Mouse (Mus musculus): ENCODE data around the gene Igf2bp3. TPM values are rescaled to one million over a fixed set of nuclear protein-coding genes. Genes with fewer than 3 reads are reported as not detected.

Gene Igf2bp3
- polyA plus RNA-seq, 1 experiment from 2014 or later: 57.8 TPM

DNA sequence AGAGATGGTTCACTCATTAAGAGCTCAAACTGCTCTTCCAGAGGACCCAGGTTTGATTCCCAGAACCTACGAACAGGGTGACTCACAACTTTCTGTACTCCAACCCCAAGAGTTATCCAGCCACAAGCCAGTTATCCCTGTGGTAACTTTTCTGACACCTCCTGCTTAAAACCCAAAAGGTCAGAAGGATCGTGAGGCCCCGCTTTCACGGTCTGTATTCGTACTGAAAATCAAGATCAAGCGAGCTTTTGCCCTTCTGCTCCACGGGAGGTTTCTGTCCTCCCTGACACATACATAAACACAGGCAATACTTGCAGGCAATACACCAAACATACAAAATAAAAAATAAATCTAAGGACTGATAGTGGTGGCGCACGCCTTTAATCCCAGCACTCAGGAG, 21.6 kb upstream of the Igf2bp3 start:
- no peak overlapping the region for H3K27ac ChIP-seq
- no peak overlapping the region for H3K4me2 ChIP-seq (replicated peaks)
- H3K4me1 ChIP-seq (replicated peaks): no peaks in the 10 kb centered on the region
- H3K27me3 ChIP-seq: no peaks in the 10 kb centered on the region
- 60% methylated on average over 9 of the region's 9 CpGs for WGBS
- H3K9me3 ChIP-seq: peaks cover 3% of the 10 kb centered on the region; the same call in 1 of the 2 replicates
- ATAC-seq: peak; percentile 92; the same call in 1 of the 2 replicates
- H3K4me3 ChIP-seq (replicated peaks): no peak overlapping the region
- no peak overlapping the region for H3K9ac ChIP-seq (replicated peaks)
- peaks cover 5% of the 10 kb centered on the region; the same call in 1 of the 2 replicates for H3K36me3 ChIP-seq

DNA sequence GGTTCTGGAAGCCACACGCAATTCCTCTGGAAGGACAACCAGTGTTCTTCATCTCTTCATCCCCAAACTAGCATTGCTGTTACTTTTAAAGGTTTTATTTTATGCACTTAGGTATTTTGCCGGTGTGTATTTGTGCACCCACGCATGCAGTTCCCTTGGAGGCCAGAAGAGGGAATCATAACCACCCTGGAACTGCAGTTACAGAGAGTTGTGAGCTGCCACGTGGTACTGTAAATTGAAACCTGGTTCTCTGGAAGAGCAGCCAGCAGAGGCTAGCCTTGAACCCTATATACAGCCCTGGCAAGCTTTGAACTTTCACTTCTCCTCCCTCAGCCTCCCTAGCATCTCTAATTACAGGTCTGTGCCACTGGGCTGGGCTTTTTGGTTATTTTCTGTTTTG, 18.6 kb upstream of the Igf2bp3 start:
- ATAC-seq: no peak
- H3K27ac ChIP-seq: no peak overlapping the region
- H3K4me2 ChIP-seq (replicated peaks): no peak overlapping the region
- WGBS: 70% methylated on average over 4 of the region's 4 CpGs
- no peak overlapping the region for H3K4me3 ChIP-seq (replicated peaks)
- H3K27me3 ChIP-seq: no peaks in the 10 kb centered on the region
- H3K9ac ChIP-seq (replicated peaks): no peak overlapping the region
- H3K9me3 ChIP-seq: peaks cover 3% of the 10 kb centered on the region; the same call in 1 of the 2 replicates
- no peaks in the 10 kb centered on the region for H3K36me3 ChIP-seq
- H3K4me1 ChIP-seq (replicated peaks): no peaks in the 10 kb centered on the region

DNA sequence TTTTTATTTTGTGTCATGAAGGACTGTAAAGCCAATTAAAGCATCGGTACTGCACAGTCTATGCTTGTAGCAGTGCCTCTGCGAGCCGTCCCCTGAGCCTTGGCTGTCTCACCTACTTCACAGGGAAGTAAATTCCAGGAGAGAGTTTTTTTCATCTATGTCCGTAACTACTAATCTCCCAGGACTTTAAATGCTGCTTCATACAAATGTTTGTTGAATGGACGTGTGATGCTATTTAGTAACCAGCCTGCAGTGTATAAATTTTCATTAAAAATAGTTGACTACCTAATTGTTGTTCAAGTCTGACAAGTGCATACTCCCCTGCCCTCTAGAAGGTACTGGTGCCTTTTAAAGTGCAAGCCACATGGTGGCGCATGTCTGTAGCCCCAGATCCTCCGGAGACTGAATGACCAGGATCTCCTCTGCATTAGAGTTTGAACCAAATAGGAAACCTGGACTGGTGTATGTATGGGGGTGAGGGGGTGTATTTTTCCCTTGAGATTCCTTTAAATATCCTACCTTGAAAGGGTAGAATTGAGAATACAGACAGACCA, 13.4 kb upstream of the Igf2bp3 start:
- H3K36me3 ChIP-seq: no peaks in the 10 kb centered on the region
- no peaks in the 10 kb centered on the region for H3K9me3 ChIP-seq
- no peaks in the 10 kb centered on the region for H3K4me1 ChIP-seq (replicated peaks)
- H3K27ac ChIP-seq: no peak overlapping the region
- WGBS: 18% methylated on average over 7 of the region's 7 CpGs
- no peak overlapping the region for H3K4me2 ChIP-seq (replicated peaks)
- no peak for ATAC-seq
- no peak overlapping the region for H3K4me3 ChIP-seq (replicated peaks)
- no peak overlapping the region for H3K9ac ChIP-seq (replicated peaks)
- H3K27me3 ChIP-seq: no peaks in the 10 kb centered on the region

DNA sequence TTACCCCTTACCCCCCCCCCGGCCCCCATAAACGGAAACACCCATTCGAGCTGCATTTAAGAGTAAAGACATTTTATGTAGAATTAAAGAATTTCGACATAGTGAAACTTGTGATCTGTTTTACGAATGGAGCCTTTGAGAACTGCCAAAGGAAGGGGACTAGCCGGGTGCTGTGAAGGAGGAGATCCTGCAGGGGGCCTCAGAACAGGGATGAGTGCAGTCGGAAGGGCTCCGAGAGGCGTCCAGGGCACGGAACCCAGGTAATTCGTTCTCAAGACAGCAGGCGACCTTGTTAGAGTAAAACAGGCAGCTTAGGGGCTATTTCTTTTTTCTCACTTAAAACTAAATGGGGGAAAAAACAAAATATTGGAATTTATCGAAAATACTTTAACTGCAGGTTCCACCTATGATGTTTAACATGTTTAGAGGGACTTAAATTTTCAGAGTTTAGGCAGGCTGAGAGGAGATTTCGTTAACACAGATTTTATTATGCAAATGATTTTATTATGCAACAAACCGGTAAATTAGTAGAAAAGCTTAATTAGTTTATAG, 12.5 kb upstream of the Igf2bp3 start:
- Histone ChIP-seq H3K27ac (no peak overlapping the region), H3K9me3 (no peaks in the 10 kb centered on the region), H3K27me3 (no peaks in the 10 kb centered on the region), H3K4me2 (replicated peaks) (no peak overlapping the region), H3K4me1 (replicated peaks) (no peaks in the 10 kb centered on the region), H3K4me3 (replicated peaks) (no peak overlapping the region), H3K9ac (replicated peaks) (no peak overlapping the region), H3K36me3 (no peaks in the 10 kb centered on the region)
- ATAC-seq: 0 out of 2 replicates have a peak, but pooled peaks have one; percentile 53
- 9% methylated on average over 15 of the region's 15 CpGs for WGBS

DNA sequence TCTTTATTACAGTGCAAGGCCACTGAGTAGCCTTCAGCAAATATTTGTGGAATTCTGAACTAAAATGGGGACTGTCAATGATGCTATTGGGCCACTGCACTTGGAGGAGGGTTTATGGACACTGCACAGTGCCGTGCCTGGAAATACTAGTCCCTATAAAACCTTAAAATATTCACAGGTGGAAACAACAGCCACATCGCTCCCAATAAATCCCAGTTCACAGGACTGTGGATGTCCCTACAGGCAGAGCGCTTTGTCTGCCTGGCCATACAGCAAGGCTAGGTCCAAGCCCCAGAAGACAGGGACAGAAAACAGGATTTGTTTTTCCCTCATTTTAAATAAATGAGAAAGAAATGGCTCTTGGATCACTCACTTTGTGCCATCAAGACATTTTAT, 11.0 kb upstream of the Igf2bp3 start:
- Histone ChIP-seq H3K4me1 (replicated peaks) (peaks cover 3% of the 10 kb centered on the region; the same call in 1 of the 2 replicates), H3K9ac (replicated peaks) (no peak overlapping the region), H3K4me3 (replicated peaks) (no peak overlapping the region), H3K9me3 (no peaks in the 10 kb centered on the region), H3K27me3 (no peaks in the 10 kb centered on the region), H3K36me3 (no peaks in the 10 kb centered on the region), H3K4me2 (replicated peaks) (no peak overlapping the region), H3K27ac (no peak overlapping the region)
- no peak for ATAC-seq
- 97% methylated on average over 3 of the region's 3 CpGs for WGBS

DNA sequence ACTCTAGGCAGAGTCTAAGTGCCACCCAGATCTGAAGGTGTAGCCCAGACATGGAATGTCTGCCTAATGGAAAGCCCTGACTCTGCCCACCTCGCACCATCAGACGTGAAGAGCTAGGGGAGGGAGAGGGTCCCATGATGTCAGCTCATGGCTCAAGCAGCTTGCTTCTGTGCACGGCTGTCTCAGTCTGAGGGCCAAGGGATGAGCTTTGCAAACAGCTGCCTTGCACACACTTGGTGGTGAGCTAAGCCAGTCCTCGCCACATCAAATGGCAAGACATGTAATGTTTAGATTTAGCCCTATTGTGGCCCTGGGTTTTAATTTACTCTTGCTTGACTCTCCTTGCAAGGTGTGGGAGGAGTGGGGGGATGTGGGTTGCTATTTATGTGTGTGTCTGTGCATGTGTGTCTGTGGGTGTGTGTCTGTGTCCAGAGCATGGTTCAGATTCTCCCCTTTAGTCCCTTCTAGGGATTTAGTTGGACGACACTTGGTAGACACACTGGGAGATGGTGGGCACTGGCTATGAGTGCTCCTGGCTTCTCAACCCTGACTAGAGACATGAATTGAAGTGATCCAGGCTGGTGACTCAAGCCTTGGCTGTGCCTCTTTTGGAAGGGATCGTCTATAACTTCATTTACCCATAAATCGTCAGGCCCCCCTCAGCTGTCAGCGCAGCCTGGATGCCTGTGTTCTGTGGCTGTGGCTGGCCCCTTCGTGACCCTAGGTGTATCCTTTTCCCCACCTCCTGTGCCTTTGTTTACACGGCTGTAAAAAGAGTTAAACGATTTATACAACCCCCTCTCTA, 10.4 kb upstream of the Igf2bp3 start:
- 74% methylated on average over 11 of the region's 11 CpGs for WGBS
- H3K4me3 ChIP-seq (replicated peaks): no peak overlapping the region
- H3K9ac ChIP-seq (replicated peaks): no peak overlapping the region
- H3K27me3 ChIP-seq: no peaks in the 10 kb centered on the region
- H3K27ac ChIP-seq: no peak overlapping the region
- no peaks in the 10 kb centered on the region for H3K9me3 ChIP-seq
- H3K36me3 ChIP-seq: no peaks in the 10 kb centered on the region
- no peak overlapping the region for H3K4me2 ChIP-seq (replicated peaks)
- ATAC-seq: no peak
- peaks cover 4% of the 10 kb centered on the region; the same call in 1 of the 2 replicates for H3K4me1 ChIP-seq (replicated peaks)

DNA sequence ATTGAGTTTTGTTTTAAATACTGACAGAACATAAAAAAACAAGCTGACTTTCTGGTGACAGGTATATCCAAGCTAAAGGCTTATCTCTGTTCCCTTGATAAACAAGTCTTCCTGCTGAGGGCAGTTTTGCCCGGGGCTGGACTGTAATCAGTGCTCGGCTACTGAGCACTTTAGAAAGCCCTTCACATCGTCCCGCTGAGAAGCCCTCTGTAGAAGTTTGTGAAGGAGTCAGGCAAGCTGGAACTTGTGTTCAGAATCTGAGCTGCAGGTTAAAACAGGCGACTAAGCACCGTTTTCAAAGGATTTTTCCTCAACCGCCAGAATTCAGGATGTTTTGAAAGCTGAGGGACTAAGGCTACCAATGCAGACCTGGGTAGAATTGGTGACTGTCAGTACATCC, 7.1 kb upstream of the Igf2bp3 start:
- H3K36me3 ChIP-seq: no peaks in the 10 kb centered on the region
- no peak overlapping the region for H3K4me2 ChIP-seq (replicated peaks)
- no peak for ATAC-seq
- no peak overlapping the region for H3K4me3 ChIP-seq (replicated peaks)
- H3K27ac ChIP-seq: no peak overlapping the region
- H3K4me1 ChIP-seq (replicated peaks): peaks cover 14% of the 10 kb centered on the region; the same call in 1 of the 2 replicates
- H3K27me3 ChIP-seq: no peaks in the 10 kb centered on the region
- under 1% methylated on average over 7 of the region's 7 CpGs for WGBS
- no peak overlapping the region for H3K9ac ChIP-seq (replicated peaks)
- H3K9me3 ChIP-seq: no peaks in the 10 kb centered on the region

DNA sequence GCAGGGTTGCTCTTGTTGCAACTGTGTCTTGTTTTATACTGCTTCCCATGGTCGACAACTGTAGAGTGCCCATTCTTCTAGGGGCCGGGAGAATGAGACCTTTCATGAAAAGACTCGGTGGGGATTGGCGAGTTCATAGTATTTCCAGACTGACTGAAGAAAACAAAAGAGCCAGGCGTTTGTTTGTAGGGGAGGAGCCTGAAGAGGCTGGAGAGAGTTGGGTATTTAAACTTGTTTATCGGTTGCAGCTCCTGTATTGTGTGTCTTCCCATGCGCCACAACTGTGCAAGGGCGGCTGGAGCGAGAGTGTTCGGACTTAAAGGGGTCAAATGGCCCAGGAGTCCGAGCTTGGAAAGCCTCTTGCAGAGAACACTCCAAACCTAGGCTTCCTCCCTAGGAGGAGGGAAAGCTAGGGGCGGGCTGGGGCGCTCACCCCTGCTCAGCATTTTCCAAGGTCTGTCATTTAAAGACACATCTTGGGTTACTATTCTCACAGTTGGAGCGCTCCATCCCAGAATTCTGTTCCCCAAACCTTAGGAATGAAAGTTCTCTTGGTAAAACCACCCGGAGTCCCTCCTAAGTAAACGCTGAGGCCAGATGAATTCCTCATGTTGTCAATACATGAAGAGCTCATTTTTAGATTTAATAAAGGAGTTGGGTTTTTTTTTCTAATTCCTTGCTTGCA, 5.3 kb upstream of the Igf2bp3 start:
- Histone ChIP-seq H3K4me3 (replicated peaks) (peak overlapping the region; percentile 14; the same call in 1 of the 2 replicates), H3K27ac (peak overlapping the region; percentile 11; the same call in 1 of the 2 replicates), H3K9me3 (no peaks in the 10 kb centered on the region), H3K27me3 (no peaks in the 10 kb centered on the region), H3K9ac (replicated peaks) (0 out of 2 replicates have a peak overlapping the region, but pooled peaks have one; percentile 17), H3K4me2 (replicated peaks) (peak overlapping the region; percentile 46), H3K4me1 (replicated peaks) (peaks cover 17% of the 10 kb centered on the region; the same call in 1 of the 2 replicates), H3K36me3 (no peaks in the 10 kb centered on the region)
- ATAC-seq: no peak
- 3% methylated on average over 16 of the region's 16 CpGs for WGBS

DNA sequence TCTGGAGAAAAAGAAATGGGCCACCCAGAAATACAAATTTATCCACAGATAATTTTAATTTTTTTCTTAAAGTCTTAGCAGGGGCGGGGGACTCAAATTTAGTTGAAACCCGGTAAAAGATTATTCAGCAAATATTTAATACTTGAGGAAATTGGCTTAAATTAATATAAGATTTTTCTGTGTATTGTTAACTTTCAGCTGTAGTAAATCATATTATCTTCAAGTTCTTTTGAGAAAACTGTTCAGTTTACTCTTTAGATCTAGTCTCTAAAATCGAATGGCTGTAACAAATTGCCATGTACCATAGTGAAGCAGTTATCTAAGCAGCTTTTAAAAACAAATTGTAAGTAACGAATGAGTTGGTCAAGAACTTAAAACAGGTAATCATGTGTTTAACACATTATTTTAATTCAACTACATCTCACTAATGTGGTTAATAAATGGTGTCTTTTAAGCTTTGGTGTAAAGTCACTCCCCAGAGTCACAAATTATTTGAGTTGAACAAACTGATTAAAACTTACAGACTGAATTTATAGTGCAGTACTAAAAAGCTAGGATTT, 4.3 kb upstream of the Igf2bp3 start:
- no peak overlapping the region for H3K4me2 ChIP-seq (replicated peaks)
- no peaks in the 10 kb centered on the region for H3K27me3 ChIP-seq
- H3K36me3 ChIP-seq: no peaks in the 10 kb centered on the region
- H3K27ac ChIP-seq: no peak overlapping the region
- ATAC-seq: no peak
- 6% methylated on average over 4 of the region's 4 CpGs for WGBS
- peaks cover 17% of the 10 kb centered on the region; the same call in 1 of the 2 replicates for H3K4me1 ChIP-seq (replicated peaks)
- no peak overlapping the region for H3K4me3 ChIP-seq (replicated peaks)
- H3K9ac ChIP-seq (replicated peaks): no peak overlapping the region
- no peaks in the 10 kb centered on the region for H3K9me3 ChIP-seq

DNA sequence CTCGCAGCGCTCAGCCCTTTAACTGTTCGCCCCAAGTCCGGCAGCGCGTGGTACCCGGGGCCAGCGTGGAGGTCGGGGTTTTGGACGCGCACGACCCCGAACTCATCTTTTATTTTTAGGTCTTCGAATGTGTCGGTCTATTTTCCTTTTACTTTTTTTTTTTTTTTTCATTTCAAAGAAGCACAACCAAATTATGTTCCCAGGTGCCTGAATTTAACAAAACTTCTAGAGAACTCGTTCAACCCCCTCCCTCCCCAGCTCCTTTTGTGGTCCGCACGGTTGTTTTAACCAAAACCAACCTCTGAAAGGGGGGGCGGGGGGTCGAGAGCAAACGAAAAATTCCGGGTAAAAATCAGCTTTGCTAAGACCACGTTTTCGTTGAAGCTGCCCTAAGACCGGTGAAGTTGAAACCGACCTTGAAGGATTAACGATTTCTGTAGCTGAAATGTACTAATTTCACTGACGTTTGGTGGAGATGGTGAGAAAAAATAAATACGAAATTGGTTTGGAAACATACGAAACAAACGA, 3.6 kb upstream of the Igf2bp3 start:
- ATAC-seq: no peak
- Histone ChIP-seq H3K4me2 (replicated peaks) (peak overlapping the region; percentile 71), H3K36me3 (no peaks in the 10 kb centered on the region), H3K4me1 (replicated peaks) (peaks cover 19% of the 10 kb centered on the region), H3K9ac (replicated peaks) (0 out of 2 replicates have a peak overlapping the region, but pooled peaks have one; percentile 37), H3K9me3 (no peaks in the 10 kb centered on the region), H3K27ac (no peak overlapping the region), H3K27me3 (no peaks in the 10 kb centered on the region), H3K4me3 (replicated peaks) (peak overlapping the region; percentile 56)
- under 1% methylated on average over 31 of the region's 31 CpGs for WGBS

DNA sequence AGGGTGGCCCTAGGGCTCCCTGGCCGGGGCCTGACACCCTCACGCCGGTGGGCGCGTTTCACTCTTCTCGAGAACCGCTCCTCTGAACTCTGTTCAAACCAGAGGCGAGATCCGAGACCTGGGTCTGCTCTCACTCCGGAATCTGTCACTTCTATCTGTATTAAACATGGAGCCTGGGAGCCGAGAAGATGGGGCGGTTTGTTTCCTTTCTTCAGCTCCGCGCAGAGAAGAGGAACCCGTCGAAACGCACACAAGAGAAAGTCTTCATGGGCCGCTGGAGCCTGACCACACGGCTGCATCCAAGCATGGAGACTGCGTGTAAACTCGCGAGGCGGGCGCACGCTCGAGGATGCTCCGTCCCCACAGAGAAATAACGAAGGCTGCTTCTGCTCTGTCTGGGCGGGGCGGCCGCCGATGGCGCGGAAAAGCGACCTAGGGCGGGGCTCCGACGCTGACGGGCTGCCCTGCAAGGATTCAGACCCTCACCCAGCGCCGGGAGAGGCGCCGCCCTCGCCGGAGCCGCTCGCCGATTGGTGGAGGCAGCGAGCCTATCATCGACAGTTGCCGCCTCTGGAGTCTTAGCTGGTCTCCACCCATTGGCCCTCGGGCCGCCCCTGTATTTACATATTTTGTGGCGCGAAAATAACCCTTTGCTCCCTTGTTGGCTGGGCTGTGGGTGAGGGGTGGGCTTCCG, 3.0 kb upstream of the Igf2bp3 start:
- Histone ChIP-seq H3K4me1 (replicated peaks) (peaks cover 25% of the 10 kb centered on the region), H3K4me3 (replicated peaks) (peak overlapping the region; percentile 56), H3K27ac (peak overlapping the region; percentile 90), H3K27me3 (no peaks in the 10 kb centered on the region), H3K9me3 (no peaks in the 10 kb centered on the region), H3K9ac (replicated peaks) (peak overlapping the region; percentile 70), H3K36me3 (no peaks in the 10 kb centered on the region), H3K4me2 (replicated peaks) (peak overlapping the region; percentile 71)
- ATAC-seq: peak; percentile 93
- under 1% methylated on average over 56 of the region's 56 CpGs for WGBS
